Mouse (Mus musculus) T-cell, adult 2 months (primary cell): ENCODE measurements around the gene Ccdc172.

Experiments used
- DNase-seq: peaks from one replicate; pipeline ENCODE4 v3.0.0; 2022; ENCODE audit warnings: low spot score

Ccdc172 gene

DNA sequence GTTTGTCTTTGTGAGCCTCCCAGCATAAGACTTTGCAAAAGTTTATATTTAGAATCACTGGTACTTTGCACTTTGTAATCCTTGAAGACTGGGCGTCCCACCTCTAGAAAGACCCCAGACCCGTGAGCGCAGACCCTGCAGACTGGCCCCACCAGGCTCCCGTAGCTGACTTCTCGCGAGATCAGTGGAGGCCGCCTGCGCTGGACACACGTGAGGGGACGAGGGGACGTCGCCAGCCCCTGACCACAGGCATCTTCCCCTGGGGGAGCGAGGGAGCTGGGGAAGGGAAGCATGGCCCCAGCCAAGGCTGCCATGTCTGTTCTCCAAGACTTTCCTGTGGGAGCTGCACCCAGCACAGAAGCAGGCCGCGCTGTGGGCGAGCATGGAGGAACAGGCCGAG is at the start of gene Ccdc172:
TSS of gene Ccdc172 (plus strand) at position 176 of the 400 bp plus-strand sequence.
- no peak for DNase-seq

DNA sequence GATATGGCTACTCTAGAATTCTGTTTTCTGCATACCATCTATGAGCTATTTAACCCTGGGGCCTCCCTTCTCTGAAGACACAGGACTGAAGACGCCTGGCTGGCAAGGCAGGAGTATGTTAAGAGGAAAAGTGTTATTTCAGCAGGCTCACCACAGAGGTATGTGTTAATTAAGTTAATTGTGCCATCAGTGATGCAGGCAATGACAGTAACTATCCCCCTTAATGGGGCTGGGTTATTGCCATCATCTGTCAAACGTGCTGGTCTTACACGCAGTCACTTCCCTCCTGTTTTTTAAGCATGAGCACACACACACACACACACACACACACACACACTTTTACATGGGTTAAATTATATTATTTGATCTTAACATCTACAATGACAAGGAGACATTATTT is 48.0 kb upstream of the Ccdc172 start:
- no peak for DNase-seq

DNA sequence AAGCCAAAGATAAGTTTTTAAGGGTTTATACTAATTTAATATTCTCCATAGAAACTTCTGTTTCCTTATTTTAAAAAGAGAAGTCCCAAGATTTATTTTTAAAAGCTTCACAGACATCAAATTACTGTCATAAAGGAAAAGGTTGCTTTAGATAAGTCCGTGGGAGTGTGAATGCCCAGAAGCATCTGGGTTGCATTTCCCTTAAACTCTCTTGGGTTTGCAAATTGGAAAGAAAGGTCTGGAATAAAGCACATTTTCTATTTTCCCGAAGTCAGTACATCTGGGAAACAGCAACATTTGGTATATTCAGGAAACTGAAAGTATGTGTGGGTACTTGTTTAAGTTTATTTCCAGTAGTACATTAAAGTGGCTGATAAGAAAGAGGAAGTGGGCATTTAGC is 43.5 kb upstream of the Ccdc172 start:
- DNase-seq, result no peak

DNA sequence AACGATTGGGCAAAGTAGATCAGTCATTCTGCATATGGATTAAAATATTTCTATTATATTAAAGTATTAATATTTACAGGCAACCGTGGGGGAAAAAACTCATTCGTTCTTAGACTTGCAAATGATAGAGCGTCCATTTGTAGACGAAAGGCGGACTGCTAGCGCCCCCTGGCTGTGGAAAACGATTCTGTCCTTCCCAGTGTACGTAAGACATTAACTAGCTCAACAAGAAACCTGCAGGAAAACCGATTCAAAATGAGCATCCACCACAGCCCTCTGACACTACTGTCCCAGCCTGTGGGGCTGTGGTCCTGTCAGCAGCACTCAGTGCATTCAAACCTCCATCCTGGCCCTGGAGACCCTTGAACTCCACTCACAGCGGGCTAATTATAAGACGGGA is 42.4 kb upstream of the Ccdc172 start:
- peak; percentile 44 for DNase-seq

DNA sequence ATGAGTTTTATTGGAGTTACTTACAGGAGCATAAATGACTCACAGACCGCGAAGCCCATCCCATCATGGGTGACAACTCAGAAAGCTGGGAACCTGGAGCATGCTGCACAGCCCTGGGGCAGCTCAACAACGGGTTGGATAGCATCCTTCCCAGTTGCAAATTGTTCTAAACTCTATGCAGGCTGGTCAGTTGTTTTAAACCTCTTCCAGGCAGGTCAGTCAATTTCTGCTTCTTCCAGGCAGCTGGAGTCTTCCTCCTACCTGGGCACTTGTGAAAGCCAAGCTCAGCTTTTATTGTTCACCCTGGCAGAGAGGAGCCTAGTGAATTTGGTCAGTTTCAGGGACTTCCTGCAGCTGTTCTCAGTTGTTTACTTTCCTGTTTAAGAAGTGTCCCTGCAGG is 37.5 kb upstream of the Ccdc172 start:
- no peak for DNase-seq

DNA sequence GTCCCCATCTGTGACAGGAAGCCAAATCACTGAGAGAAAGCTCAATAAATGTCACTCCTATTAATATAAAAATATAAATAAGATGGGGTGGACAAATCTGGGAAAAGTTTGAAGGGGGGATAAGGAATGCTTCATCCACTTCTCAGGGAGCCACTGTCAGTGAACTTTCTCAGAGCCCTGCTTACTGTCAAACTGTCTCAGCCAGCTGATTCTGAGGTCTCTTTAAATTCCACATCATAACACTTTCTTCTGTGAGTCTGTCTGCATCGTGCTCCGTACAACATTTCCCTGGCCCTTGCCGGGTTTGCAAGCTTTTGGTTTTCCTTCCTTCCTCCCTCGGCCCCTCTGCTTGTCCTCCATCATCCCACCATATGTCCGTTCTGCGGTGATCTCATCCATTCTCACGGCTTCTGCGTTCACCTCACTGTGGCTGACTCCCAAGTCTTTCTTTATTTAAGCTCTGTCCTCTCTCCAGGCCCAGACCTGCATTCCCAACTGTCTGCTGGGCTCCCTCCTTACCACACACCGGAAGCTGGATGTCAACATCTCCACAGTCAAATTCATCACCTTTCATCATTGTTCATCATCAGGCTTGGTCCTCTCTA is 29.3 kb upstream of the Ccdc172 start:
- no peak for DNase-seq

DNA sequence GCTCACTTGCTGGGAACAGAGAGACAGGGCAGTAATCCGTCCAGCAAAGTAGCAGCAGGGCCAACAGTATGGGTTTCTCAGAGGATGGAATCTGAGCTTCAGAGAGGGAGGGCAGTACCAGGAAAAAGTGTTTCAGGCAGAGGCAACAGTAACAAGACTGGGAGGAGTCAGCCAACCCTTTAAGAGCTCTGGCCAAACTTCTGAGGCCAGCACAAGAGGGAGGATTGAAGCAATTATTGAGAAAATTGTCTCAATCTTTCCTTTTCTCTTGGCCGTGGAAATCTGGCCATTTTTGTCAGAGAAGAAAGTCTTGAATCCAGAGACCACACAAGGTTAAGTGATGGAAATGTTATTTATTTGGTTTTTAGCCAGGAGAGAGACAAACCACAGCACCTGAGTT is 25.1 kb upstream of the Ccdc172 start:
- DNase-seq, result no peak

DNA sequence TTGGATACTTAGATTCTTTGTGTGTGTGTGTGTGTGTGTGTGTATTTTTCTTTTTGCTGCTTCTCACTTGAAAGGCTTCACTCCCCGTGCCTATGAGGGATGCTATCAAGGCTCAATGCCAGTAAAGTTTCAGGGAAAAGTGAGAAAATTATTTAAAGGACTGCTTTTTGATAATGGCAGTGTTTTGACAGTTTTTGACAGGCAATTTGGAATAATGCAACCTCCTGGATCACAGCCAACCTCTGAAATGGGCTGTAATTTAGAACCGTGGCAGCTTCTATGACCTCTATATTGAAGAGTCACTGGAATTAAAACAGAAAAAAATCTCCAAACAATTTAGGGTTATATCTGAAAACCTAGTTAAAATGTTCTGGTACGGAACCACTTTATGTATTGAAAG is 14.7 kb upstream of the Ccdc172 start:
- DNase-seq, result no peak

DNA sequence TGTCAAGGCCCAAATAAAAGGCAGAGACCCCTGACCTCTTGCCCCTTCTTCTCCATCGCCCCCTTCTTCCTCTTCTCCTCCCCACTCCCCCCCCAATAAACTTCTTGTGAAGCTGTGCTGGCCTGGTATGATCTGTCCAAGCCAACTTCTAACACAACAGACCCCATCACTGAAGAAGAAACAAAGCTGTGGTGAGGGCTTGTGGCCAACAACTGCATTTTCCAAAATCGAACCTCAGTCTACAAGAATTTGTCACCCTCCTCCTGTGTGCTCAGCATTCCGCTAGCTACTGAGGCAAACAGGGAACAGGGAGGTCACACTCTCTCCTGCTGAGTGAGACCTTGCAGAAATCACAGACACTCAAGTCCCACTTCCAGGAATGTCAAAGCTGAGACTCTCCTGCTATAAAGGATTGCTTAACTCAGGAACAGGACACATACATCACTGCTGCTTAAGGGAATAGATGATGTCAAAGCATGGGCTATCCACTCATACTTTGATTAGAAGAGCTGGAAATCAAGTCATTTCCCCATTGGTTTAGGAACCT is 12.3 kb upstream of the Ccdc172 start:
- DNase-seq, result no peak

DNA sequence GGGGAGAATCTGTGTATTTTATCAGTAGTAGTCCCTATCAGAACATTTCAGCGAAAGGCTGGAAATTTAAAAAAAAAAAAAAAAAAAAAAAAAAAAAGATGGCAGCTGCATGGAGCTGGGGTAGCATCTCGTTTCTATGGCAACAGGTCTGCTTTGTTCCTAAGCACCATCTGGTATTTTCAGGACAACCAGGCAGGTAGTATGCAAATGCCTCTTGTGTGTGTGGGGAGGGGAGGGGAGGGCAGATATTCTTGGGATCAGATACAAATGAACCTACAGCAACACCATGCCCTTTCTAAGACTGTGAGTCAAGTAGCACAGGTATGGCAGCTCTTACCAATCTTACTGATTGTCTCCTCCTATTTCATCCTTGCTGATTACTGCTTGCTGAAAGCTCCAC is 11.7 kb upstream of the Ccdc172 start:
- DNase-seq, result no peak

DNA sequence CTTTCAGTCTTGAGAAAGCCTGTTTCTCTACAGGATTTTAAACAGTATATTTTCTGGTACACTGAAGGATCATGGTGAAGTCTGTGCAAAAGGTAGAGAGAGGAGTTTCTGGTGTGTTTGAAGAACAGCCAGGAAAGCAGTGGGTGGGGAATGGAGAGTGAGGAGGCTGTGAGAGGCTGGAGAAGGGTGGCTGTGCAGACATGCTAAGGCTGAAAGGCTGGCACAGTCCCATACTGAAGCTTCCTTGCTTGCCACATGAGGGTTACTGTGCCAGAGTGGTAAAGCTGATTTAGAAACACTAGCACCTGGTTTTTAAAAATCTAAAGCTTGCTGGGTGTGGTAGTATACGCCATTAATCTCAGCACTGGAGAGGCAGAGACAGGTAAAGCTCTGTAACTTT is 9.9 kb downstream of the Ccdc172 start:
- no peak for DNase-seq

DNA sequence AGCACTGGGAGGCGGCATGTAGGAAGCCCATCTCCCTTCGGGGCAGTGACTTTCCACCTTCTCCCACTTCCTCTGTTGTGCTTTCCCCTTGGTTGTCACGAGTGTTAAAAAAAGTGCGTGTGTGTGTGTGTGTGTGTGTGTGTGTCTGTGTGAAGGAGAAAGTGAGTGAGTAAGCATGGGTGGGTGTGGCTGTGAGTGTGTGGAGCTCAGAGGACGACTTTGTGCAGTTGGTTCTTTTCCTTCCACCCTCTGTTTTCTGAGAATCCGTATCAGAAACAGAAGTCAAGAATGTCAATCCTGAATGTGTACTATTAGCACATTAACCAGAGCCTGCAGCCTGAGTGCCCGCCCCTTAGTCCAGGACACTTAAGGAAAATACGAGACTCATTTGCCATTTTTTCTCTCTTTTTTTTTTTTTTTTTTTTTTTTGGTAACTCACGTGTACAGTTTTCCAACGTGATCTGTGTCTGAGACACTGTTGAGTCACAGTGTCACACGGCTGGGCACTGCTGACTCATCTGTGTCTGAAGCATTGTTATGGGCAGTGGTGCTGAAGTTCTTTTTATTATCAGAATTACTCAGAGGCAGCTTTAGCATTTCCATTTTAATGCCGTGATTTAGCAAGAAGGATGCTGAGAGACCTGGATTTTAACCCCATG is 12.1 kb downstream of the Ccdc172 start:
- DNase-seq, result no peak

DNA sequence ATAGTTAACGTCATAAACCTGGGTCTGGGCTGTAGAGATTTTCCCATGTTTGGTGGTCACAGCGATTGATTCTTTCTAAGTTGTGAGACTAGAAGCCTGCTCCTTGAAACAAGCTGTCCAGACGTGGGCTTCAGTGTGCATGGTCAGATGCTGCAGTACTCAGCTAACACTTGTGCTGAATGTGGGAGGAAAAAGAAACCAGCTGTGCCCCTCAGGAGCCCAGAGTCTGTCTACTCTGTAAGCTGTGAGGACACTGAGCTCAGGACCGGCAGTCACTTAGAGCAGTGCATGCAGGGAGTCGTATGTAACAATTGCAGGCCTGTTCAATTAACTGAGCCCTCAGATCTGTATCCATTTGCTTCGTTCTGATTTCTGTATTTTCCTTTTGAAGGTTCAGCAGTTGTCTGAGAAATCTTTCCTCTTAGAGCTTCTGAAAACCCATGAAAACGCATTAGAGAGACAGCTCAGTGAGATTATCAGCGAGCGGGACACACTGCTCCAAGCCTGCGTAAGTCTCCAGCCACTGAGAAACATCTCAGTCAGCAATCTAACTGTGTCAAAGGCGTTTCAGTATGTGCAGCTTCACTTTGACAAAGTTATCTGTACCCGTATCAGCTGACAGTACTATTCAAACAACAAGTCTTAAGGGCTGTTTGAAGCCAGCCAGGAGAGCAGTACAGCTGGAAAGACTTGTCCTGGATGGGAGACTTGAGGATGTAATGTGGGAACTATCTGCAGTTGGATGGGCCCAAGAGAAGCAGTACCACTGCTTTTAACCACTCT is 13.9 kb downstream of the Ccdc172 start:
- DNase-seq, result no peak

DNA sequence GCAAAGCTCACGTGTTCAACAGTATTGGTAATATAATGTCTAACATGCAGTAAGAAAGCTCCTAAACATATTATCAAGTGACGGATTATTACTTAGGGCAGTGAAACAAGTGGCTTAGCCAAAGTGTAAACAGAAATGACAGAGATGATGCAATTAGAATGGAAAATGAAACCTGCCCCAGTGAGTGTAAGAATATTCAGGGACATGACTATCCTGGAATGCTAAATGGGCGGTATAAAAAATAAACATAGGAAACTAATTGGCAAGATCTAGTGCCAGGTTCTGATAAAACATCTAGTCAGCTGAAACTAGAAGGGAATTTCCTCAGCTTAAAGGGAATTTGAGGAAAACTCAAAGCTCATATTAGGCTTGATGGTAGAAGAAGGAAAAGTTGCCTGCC is 21.3 kb downstream of the Ccdc172 start:
- no peak for DNase-seq

DNA sequence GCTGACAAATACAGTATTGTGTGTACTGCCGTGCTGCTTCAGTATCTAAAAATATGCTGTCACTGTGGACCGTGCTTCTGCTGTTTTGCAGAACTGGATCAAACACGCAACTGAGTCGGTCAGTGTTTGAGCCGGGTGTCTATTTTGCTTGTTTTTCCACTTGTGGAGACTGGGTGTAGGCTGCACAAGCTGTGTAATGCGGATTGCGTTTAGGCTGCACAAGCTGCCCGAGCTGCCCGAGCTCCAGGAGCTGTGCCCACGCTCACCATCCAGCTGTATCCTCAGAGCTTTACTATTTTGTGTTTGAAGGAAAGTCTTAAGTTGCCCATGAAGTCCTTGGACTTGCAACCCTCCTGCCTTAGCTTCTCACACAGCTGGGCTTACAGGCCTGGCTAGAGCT is 24.9 kb downstream of the Ccdc172 start:
- no peak for DNase-seq

DNA sequence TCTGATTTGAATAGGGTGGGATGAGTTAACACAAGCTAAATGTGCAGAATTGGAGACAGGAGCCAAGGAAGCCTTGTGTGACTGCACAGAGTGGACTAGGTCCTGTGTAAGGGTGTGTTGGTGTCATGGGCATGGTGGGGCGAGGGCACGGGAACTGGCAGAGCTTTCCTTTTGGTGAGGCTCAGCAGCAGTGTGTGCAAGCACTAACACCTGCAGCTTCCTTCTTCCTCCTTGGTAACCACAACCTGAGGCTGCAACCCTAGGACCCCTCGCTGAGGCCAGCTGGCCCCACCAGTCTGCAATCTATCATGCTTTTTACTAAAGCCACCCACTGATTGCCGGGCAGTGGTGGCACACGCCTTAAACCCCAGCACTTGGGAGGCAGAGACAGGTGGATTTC is 28.6 kb downstream of the Ccdc172 start:
- no peak for DNase-seq

DNA sequence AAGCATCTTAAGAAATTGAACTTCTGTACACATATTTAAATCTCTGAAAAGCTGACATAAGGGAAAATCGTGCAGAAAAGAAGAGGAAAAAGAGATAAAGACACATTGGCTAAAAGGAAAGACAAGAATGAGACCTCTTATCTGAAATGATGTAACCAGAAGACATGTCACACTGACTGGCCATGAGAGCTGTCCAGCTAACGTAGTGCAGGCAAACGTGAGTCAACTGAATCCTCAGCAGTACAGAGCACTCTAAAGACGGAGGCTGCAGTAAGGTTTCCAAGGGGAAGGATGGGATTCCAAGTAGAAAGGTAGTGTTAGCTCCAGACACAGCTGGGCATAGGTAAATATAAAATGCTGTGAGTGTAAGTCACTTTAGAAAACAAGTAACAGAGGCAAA is 36.6 kb downstream of the Ccdc172 start:
- DNase-seq, result no peak

DNA sequence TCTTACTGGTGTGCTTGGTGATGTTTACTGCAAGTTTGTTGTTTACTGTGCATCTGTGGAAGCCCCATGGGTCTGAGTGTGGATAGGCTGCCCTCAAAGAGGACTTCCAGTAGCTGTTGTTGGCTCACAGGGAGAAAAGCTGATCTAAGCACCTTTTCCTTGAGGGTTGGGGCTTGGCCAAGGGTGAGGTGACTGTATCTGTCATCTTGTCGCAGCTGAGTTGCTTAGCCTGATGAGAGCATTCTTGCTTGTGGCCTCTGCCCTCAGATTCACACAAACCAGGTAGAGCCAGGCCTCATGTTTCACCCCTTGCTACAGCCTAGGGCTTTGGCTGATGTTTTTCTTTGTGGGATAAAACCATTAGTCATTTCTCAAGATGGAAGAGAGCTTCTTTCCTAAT is 38.7 kb downstream of the Ccdc172 start:
- DNase-seq, result no peak

DNA sequence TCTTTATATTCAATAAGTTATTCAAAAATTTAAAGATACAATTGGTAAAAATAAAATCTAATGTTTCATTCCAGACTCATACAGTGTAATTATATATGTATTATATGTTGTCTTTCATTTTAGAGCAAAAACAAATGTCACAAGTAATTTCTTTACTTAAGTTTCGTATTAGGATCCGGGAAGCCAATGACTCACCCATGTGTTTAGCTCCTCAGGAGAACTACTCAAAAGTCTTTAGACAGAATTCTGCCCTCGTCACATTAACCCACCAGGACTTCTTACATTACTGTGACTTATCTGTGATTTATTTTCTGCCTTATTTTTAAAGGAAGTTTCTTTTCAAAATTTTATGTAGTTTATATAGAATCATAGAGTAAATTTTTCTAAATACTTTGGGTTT is 39.1 kb downstream of the Ccdc172 start:
- DNase-seq, result no peak

DNA sequence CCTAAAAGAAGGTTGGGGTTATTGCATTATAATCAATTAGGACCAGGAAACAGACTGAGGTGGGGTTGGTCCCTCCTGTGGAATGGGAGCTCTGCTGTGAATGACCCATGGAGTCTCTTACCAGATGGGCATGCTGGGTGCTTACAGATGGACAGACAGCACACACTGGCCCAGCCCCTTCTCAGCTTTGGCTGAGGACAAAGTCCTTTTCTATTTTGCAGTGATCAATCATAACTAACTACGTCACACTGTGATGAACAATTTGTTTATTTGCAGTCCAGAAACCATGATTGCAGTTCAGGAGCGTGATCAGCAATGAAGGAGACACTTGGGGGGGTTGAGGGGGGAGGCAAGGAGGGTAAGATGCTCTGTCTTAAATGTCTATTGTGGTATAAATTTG is 43.2 kb downstream of the Ccdc172 start:
- no peak for DNase-seq

DNA sequence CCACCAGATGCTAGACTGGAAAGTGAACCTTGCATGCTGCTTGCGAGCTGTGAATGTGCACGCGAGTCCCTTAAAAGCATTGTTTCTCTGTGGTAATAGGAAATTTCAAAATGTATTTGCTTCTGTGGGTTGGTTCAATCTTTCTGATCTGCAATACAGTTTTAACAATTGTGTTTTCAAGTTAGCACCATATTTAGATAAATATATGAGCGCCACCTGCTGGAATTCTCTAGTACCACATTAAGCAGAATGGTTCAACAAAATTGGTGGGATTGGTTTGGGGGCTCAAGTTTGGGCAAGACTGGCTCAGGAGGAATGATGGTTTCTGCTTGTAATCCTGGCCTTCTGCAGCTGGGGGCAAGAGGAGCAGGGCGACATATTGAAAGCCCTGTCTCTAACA is 46.6 kb downstream of the Ccdc172 start:
- no peak for DNase-seq

DNA sequence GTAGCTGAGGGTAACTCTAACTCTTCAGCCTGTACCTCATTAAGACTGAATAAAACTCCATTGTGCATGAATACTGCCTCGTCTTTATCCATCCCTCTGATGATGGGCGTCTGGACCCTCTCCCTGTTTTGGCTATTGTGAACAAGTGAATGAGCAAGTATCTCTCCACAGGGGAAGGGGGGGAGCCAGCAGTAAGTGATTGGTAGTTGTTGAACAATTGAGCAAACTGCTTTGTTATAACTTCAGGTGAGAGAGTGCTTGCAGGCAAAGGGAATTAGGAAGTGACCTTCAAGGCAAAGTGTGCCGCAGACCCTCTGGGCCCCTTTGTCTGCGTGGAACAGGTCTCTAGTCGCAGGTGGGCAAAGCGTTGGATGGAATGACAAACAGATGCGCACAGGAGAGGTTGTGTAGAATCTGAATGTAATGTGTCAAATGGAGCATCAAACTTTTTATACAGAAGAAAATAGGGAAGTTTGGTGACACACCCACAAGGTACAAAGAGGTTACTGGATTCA is 50.6 kb downstream of the Ccdc172 start:
- no peak for DNase-seq

DNA sequence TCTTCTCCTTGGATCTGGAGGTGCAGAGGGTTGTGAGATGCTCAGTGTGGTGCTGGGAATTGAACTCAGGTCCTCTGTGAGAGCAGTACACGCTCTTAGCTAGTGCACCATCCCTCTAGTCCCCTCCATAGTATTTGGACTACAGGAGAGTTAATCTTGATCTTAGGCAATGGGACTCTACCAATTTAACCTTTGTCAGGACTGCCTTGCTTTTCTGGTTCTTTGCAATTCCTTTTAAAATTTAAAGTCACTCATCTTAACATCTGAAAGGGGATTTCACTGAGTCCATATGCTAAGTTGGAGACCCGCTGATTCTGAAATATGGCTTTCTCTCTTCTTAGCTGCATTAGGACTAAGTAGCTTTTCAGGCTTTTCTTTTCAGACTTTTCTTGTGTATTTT is 59.8 kb downstream of the Ccdc172 start:
- no peak for DNase-seq
